Mouse (Mus musculus) bone marrow macrophage, adult 2 months (primary cell): Measurements from ENCODE around the gene Pip4k2c. TPM values are rescaled to one million over a fixed set of nuclear protein-coding genes. Genes with fewer than 3 reads are reported as not detected.
"Not testable (repeated sequence)": the region's sequence is repeated elsewhere in the genome, so short reads cannot be mapped to it uniquely, and the experiment has no call there.

Experiments
- H3K27ac ChIP-seq: 2 replicates; pipeline ENCODE4 v1.5.1; 2012; ENCODE audit warnings: low read depth, low read length; ENCODE audit not compliant: insufficient read depth
- H3K4me1 ChIP-seq: 2 replicates; pipeline ENCODE4 v1.6.1; 2012; ENCODE audit warnings: low read length; ENCODE audit not compliant: control insufficient read depth, insufficient read depth
- H3K4me3 ChIP-seq: 2 replicates; pipeline ENCODE4 v1.5.1; 2012; ENCODE audit warnings: mild to moderate bottlenecking, low read length, moderate library complexity; ENCODE audit not compliant: insufficient read depth
- CTCF ChIP-seq: IDR thresholded peaks from 2 replicates; pipeline ENCODE4 v1.5.1; 2012; ENCODE audit warnings: low read depth, mild to moderate bottlenecking, low read length, moderate library complexity
- POLR2A ChIP-seq: IDR thresholded peaks from 2 replicates; pipeline ENCODE4 v1.6.1; 2012; ENCODE audit warnings: mild to moderate bottlenecking, low read depth, low read length, borderline replicate concordance
- polyA plus RNA-seq: library from polyadenylated mRNA; stranded (reverse); fragments of >200 nt; gene quantifications from 2 replicates; pipeline ENCODE4 v1.2.4, GENCODE M21; 2012; ENCODE audit not compliant: missing spikeins, insufficient read depth, insufficient read length

Gene Pip4k2c
- polyA plus RNA-seq, 1 experiment, result 34.5 TPM

DNA sequence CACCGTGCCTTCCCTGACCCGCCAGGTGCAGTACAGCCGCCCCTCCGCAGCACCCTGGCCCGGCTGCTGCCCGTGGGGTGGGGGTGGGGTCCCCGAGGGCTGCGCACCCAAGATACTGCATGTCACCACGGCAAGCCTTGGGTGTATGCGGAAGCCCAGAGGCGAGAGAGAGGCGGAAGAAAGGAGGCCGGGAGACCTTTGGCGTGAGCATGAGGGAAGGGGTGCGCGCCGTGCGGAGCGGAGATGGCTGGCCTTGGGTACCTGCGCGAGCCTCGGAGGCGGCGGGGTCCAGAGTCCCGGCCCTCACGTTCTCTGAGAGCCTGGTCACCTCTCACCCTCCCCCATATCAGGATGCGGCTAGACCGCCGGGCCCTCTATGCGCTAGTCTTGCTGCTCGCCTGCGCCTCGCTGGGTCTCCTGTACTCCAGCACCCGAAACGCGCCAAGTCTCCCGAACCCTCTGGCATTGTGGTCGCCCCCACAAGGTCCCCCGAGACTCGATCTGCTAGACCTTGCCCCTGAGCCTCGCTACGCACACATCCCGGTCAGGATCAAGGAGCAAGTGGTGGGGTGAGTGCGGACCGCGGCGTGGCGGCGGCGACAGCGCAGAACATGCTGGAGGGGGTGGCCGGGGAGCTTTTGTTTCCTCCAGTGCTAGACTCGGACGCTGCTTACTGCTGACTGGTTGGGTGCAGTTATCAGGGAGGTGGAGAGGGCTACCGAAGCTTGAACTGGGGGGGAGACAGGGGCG lies 45.6 kb downstream of the Pip4k2c start:
- H3K4me1 ChIP-seq, result peaks cover 20% of the 10 kb centered on the region
- H3K27ac ChIP-seq, result peak overlapping the region; percentile 91
- TF ChIP-seq POLR2A (no peak), CTCF (no peak)
- peak overlapping the region; percentile 94 for H3K4me3 ChIP-seq

DNA sequence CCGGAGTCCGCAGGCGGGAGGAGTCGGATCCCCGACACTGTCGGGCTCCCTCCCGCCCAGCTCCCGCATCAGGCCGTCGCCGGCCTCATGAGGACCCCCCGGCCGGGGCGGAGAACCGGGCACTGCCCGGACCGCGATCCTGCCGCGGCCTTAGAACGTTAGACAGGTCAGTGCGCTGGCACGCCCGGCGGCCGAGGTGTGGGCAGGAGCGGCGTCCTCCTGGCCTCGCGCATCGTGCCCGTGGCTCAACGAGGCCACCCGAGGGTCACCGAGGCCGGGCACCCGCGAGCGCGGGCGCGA lies 46.1 kb downstream of the Pip4k2c start:
- H3K4me1 ChIP-seq, result peaks cover 23% of the 10 kb centered on the region
- H3K4me3 ChIP-seq, result peak overlapping the region; percentile 94
- TF ChIP-seq CTCF (no peak), POLR2A (no peak)
- peak overlapping the region; percentile 91 for H3K27ac ChIP-seq

DNA sequence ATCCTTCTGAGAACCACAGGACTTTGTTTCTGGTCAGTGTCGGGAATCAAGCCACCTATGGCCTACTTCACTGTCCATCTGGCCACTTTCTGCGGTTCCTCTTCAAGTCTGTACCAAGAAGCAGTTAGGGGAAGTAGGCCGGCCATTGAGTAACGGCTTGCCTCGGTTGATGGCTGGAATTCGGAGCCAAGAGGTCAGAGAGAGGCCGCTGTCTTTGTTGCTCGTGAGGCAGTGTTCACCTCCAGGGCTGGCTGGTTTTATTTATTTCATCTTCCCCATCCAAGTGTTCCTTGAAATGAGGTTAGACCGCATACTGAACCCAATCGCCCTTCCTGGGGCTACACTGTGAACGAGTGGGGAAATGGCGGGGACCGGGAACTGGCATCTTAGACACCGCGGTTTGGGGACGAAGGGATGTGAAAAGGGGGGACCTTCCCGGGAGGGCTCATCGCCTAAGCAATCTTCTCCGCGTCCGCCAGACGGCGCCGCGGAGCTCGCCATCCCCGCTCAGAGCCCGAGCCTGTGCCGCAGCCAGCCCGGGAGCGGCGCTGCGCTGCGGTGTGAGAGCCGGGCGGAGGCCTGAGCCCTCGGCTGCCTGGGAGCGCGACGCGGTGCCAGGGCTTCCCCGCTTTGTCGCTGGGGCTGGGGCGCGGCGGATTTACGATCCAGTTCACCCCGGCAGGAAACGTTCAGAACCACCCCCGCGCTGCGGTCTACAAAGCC lies 46.6 kb downstream of the Pip4k2c start, which contains the start of gene B4galnt1:
Gene B4galnt1 (plus strand): TSS at position 595 of the 723 bp plus-strand sequence.
- TF ChIP-seq POLR2A (no peak), CTCF (peak; percentile 69)
- H3K4me1 ChIP-seq, result peaks cover 26% of the 10 kb centered on the region
- H3K4me3 ChIP-seq, result peak within 1 kb of the TSS; percentile 94
- H3K27ac ChIP-seq, result peak within 1 kb of the TSS; percentile 91

- TF ChIP-seq CTCF (no peak), POLR2A (no peak)
- Histone ChIP-seq H3K4me3 (no peak overlapping the region), H3K4me1 (peaks cover 26% of the 10 kb centered on the region), H3K27ac (peak overlapping the region; percentile 91)
Measured at GRCm38 (mm10) chr10:127164190-127164589, 47.2 kb downstream of the Pip4k2c start.

GRCm38 (mm10) chr10:127162771-127163261 lies 48.6 kb downstream of the Pip4k2c start:
- not testable (repeated sequence) for H3K27ac ChIP-seq, H3K4me3 ChIP-seq
- peaks cover 23% of the 10 kb centered on the region for H3K4me1 ChIP-seq

GRCm38 (mm10) chr10:127160728-127161127 lies 50.7 kb downstream of the Pip4k2c start:
- Histone ChIP-seq H3K27ac (no peak overlapping the region), H3K4me1 (peaks cover 19% of the 10 kb centered on the region), H3K4me3 (no peak overlapping the region)
- TF ChIP-seq POLR2A (no peak), CTCF (no peak)

DNA sequence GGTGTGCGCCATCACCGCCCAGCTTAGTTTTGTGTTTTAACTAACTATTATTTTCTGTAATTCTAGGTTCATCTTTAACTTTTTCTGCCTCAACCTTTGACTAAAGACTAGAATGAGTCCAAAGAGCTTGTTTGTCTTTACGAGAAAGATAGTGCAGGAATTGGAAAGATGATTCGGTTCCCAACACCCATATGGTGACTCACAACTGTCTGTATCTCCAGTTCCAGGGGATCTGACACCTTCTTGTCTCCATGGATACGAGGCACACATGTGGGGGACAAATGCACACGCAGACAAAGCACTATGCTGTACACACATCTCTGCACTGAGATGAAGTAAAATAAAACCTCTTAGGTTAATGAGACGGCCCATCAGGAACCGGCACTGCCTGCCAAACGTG lies 51.3 kb downstream of the Pip4k2c start:
- no peak overlapping the region for H3K4me3 ChIP-seq
- no peak overlapping the region for H3K27ac ChIP-seq
- TF ChIP-seq CTCF (no peak), POLR2A (no peak)
- H3K4me1 ChIP-seq, result peaks cover 19% of the 10 kb centered on the region

DNA sequence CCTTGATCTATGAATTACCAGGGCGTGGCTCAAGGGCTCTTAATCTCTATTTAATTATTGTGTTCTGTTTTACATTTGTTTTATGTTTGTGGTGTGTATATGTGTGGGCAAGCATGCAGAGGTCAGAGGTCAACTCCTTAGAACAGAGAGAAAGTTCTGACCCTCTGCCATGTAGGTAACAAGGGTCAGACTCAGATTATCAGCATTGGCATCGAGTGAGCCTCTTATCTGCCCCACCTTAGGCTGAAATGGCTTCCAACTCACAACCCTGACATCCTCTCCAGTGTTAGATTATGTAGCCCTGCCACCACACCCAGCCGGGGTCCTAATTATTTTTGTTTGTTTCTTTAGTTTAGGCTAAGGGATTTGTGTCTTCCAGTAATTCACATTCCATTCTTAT lies 52.9 kb downstream of the Pip4k2c start:
- no peak for TF ChIP-seq CTCF
- no peak for TF ChIP-seq POLR2A
- H3K4me1 ChIP-seq, result peaks cover 12% of the 10 kb centered on the region
- no peak overlapping the region for H3K27ac ChIP-seq
- no peak overlapping the region for H3K4me3 ChIP-seq

DNA sequence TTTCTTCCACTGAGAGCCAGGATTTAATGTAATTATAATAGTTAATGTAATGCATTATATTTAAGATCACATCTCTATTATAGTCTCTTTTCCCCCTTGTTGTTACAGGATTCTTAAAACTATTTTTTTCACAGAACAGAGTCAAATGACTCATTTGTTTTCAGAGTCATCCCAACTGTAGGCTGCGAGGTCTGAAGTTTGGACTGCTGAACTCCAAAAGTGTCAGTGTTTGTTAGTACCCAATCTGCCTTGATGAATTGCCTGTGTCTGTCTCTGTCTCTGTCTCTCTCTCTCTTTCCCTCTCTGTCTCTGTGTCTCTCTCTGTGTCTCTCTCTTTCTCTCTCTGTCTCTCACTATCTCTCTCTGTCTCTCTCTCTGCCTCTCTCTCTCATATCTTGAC lies 54.9 kb downstream of the Pip4k2c start:
- Histone ChIP-seq H3K4me1 (peaks cover 7% of the 10 kb centered on the region), H3K27ac (no peak overlapping the region), H3K4me3 (no peak overlapping the region)
- TF ChIP-seq POLR2A, result no peak
- no peak for TF ChIP-seq CTCF

GRCm38 (mm10) chr10:127156089-127156488 lies 55.3 kb downstream of the Pip4k2c start:
- Histone ChIP-seq H3K27ac (no peak overlapping the region), H3K4me1 (peaks cover 7% of the 10 kb centered on the region), H3K4me3 (no peak overlapping the region)
- TF ChIP-seq POLR2A, result no peak
- no peak for TF ChIP-seq CTCF

GRCm38 (mm10) chr10:127154652-127155051 lies 56.7 kb downstream of the Pip4k2c start:
- no peak overlapping the region for H3K27ac ChIP-seq
- no peak for TF ChIP-seq POLR2A
- TF ChIP-seq CTCF, result no peak
- H3K4me1 ChIP-seq, result peaks cover 13% of the 10 kb centered on the region
- no peak overlapping the region for H3K4me3 ChIP-seq
